Mouse (Mus musculus) monocyte, adult 2 months (primary cell): ENCODE measurements around the gene R3hdml.

Experiments
- DNase-seq, 2 experiments: peaks; one replicate each; pipeline ENCODE4 v3.0.0; 2022; ENCODE audit warnings: low spot score in 2 of 2, low read depth in 1 of 2

The R3hdml gene

DNA sequence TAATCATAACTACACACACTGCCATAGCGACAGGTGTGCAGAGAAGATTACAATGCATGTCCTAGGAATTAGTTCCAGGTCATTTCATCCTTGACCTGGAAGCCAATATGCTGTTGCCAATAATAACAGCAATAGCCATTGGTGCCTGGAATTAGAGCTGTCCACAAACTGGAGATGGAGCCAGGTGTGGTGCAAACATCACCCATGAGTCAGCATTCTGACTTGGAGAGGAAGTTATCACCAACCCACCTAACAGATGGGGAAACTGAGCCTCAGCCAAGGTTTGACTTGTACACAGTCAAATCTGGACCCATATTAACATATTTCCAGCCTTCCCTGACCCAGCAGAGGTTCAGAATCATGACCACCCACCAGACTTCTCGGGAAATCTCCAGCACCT lies 46.3 kb downstream of the R3hdml start:
- DNase-seq: no peak

GRCm38 (mm10) chr2:163539321-163540040 lies 47.4 kb downstream of the R3hdml start:
- no peak for DNase-seq

- DNase-seq: no peak
These were observed 48.4 kb downstream of the R3hdml start for GRCm38 (mm10) chr2:163540231-163541117.

DNA sequence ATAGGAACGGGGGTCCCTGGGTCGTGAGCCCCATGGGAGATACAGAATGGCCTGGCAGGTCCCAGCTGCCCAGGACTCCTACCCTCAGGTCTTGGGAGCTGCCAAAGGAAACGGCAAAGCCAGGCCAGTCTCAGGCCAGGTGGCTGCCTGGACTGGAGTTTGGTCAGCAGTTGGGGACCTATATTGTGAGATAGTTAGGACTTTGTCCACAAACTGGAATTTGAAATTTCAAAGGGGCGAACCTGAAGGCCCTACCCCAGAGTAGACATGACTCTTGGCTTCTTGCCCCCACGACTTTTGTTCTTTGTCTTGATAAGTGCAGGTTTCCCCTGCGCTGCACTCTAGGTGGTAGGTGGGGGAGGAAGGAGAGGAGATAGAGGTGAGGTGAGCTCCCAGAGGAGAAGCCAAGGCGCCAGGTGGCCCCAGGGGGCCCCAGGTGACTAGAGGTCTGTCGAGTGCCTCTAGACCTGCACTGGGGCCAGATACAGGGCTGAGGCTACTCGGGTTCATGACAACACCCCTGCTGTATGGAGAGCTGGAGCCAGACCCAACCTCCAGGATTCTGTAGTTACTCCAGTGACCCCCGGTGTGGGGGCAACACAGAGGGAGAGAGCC lies 49.6 kb downstream of the R3hdml start:
- DNase-seq: no peak

DNA sequence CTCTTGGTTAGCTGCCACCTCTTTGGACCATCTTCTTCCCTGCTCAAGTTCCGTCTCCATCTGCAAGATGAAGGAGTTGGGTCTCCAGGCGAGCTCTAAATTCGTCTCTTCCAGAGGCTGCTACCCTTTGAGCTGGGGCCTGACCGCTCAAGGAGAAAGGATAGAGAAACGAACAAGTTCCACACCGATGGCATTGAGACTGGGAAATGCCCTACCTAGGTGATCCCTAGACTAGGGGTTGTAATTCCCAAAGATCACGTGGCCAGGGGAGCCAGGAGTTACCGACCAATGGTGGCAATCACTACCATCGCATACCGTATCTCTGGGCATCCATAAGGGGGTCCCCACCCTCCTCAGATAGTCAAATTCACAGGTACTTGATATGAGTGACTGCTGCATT lies 50.6 kb downstream of the R3hdml start:
- no peak for DNase-seq

DNA sequence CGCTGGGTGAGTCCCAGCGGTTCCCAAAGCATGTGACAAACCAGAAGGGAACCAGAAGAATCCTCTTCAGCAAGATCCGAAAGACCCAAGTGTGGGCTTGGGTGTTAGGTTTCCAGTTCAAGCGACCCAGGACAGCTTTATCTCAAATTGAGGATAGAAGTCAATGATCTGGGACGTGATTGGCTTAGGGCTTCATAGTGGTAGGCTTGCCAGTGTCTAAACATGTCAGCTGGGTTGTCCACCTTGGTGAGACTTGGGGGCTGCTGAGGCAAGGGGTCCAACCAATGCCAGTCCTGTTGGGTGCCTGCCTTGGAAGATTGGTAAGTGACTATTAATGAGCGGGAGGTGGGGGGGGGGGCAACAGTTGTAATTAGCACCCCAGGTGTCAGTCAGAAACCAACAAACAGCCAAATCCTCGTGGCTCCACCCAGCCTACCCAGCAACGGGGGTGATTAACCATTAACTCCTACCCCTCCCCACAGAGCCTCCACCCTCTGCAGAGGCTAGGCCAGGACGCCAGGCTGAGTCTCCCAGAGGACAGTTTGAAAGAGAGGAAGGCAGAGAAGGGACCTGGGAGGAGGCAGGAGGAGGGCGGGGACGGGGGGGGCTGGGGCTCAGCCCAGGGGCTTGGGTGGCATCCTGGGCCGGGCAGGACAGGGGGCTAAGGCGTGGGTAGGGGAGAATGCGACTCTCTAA lies 54.7 kb downstream of the R3hdml start:
- DNase-seq: no peak

DNA sequence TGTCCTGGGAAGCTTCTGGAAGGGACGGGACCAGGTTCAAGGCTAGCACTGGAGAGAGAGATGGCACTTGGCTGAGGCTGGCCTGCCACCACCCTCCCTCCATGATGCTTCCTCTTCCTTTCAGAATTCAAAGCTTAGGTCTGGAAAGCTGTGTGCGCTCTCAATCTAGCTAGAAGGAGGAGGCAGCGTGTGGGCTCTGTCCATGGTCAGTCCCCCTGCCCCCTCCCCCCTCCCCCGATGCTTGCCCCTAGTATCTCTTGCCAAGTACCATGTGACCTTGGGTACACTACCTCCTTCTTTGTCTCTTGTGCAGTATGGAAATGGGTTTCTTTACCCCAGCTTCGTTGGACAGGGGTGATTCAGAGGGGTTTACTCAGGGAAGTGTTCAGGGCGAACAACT lies 56.7 kb downstream of the R3hdml start:
- DNase-seq: no peak

DNA sequence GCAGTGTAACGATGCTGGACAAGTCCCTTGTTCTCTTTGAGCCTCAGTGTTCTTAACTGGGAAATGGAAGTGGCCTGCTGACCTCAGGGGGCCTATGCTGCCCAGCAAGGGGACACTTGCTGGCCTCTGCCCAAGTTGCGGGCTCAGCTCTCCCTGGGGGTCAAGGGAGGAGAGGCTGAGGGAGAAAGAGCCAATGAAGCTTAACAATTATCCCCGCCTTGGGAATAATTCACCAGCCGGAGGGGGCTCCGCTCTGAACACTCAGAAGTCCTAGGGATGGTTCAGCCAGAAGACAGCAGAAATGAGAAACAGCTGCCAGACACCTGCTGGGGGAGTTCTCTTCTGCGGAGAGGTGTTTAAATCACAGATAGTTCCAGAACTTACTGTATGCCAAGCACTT lies 57.7 kb downstream of the R3hdml start:
- no peak for DNase-seq
